Mouse (Mus musculus): ENCODE results near the gene Fndc3b. TPM values are rescaled to one million over a fixed set of nuclear protein-coding genes. Genes with fewer than 3 reads are reported as not detected.

Fndc3b gene
- polyA plus RNA-seq, 1 experiment from 2014 or later, result 16.7 TPM

DNA sequence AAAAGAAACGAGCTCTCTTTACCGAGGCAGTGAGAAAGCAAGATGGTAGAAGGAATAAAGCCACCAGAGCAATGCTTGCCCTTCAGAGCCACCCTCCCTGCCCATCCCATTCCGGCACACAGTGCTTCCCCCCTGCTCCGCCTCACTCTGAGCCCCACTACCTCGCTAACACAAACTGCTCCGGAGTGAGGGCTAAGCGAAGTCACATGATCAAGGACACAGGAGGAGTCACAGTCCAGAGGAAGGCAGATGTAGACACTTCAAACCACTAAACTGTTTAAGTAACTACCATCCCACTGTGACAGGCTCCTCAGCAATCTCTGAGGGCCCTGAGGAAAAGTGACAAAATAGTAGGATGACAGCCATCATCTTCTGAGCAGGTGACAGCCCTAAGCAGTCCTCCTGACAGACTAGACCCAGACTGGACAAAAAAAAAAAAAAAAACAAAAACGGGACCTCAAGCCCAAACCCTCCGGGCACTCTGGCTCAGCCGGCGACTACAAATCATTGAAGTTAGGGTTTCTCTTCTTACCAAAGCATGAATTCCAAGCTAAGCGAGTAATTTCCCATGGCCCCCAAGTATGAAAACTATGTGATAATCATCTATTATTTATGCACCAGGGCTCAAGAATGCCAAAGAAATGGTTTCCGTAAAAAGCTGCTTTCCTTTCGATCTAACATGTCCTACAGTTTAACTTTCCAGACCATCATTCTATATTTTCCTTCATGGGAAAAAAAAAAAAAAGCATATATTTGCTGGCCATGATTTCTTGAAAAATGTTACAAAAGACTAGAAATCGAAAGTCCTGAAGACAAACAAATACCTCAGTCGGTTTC is 15.3 kb downstream of the Fndc3b start:
- Histone ChIP-seq H3K79me2 (ENCODE audit: inconsistent target) (peaks cover 100% of the 10 kb centered on the region), H3K36me3 (ENCODE audit: inconsistent target) (no peaks in the 10 kb centered on the region), H3K4me3 (ENCODE audit: inconsistent target) (no peak overlapping the region), H3K27ac (no peak overlapping the region)
- whole genome bisulfite sequencing (ENCODE audit: missing documents), result 91% methylated on average over 14 of the region's 16 CpGs

DNA sequence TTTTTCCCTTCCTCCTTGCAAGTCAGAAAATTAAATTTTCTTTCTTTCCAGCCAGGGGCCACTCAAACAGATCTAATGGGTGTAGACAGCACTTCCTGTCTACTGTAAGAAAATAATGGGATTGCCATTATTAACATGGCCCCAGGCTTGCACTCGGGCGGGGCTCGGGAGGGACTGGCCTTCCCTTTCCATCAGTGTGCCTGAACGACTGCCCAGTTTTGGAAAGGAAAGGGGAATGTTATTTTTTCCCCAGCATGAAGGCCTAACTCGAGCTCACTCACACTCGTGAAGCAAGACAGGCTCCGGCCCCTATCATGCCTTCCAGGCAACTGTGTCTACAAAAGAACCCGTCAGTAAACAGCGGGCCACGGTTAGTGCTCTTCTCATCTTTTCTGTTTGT is 16.5 kb downstream of the Fndc3b start:
- peaks cover 92% of the 10 kb centered on the region for H3K79me2 ChIP-seq (ENCODE audit: inconsistent target)
- H3K27ac ChIP-seq, result no peak overlapping the region
- WGBS (ENCODE audit: missing documents), result 93% methylated on average over 10 of the region's 10 CpGs

DNA sequence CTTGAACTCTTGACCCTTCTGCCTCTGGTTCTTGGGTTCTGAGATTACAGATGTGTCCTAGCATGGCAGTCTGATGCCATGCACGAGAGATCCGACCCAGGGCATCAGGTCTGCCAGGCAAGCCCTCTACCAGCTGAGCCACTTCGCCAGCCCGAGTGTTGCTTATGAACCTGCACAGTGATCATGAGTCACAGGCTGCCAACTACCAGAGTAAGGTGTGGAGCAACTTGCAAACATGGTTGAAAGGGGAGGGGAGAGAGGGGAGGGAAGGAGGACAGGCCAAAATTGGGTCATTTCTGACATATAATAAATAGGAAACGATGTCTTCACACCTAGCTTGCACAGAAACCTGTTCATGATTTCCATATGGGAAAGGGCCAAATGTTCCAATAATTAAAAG is 17.0 kb downstream of the Fndc3b start:
- 86% methylated on average over 5 of the region's 5 CpGs for WGBS (ENCODE audit: missing documents)
- Histone ChIP-seq H3K79me2 (ENCODE audit: inconsistent target) (peaks cover 89% of the 10 kb centered on the region), H3K27ac (no peak overlapping the region), H3K36me3 (ENCODE audit: inconsistent target) (no peaks in the 10 kb centered on the region), H3K4me3 (ENCODE audit: inconsistent target) (no peak overlapping the region)

More for the DNA sequence above, 16.5 kb downstream of the Fndc3b start:
- Histone ChIP-seq H3K36me3 (ENCODE audit: inconsistent target) (no peaks in the 10 kb centered on the region), H3K4me3 (ENCODE audit: inconsistent target) (no peak overlapping the region)

DNA sequence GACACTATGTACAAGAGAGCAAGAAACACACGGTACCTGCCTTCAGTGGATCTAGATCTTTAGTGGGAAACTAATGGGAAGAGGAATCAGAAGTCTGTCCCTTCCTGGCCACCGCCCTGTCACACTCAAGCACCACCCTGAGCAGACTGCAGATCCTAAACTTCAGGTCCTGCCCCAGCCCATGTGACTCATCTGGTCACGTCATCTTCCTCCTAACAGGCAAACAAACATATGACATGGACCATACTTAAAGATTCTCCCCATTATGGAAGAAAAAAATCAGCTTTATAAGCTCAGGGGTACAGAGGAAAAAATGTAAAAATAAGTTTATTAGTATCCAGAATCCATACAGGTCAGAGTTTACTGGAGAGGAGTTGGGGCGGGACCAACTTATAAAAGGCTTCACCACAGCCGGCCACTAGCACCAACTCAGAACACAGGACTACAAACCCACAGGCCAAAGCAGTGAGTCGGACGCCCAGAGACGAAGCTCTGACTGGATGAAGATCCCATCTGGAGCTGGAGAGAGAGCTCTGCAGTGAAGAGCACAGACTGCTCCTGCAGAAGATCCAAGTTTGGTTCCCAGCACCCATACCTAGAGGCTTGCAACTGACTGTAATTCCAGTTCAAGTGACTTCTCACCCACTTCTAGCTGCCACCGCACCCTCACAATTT is 19.5 kb downstream of the Fndc3b start:
- WGBS (ENCODE audit: missing documents), result 69% methylated on average over 9 of the region's 9 CpGs
- Histone ChIP-seq H3K27ac (peak overlapping the region; percentile 97), H3K36me3 (ENCODE audit: inconsistent target) (no peaks in the 10 kb centered on the region), H3K4me3 (ENCODE audit: inconsistent target) (no peak overlapping the region; the same call in 1 of the 2 replicates), H3K79me2 (ENCODE audit: inconsistent target) (peaks cover 89% of the 10 kb centered on the region)

DNA sequence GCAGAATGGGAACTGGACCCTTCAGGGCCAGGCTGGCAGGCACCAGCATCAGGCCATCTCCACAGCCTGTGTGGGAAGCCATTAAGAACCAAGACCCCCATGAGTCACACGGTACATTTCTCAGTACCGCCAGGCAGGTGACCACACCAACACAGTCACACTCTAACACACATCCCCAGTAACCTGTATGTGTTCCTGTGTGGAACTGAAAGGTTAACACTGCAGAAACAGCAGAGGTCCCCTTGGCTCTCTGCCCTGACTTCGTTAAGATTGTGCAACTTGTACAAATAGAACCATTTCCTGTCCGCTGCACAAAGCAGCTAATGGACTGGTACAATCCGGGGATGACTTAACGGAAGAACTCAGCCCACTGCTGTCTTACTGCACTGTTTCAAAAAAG is 21.1 kb downstream of the Fndc3b start:
- 1% methylated on average over 6 of the region's 6 CpGs for WGBS (ENCODE audit: missing documents)
- H3K36me3 ChIP-seq (ENCODE audit: inconsistent target), result no peaks in the 10 kb centered on the region
- peak overlapping the region; percentile 97 for H3K27ac ChIP-seq
- peaks cover 89% of the 10 kb centered on the region for H3K79me2 ChIP-seq (ENCODE audit: inconsistent target)
- peak overlapping the region; percentile 10; the same call in 1 of the 2 replicates for H3K4me3 ChIP-seq (ENCODE audit: inconsistent target)

DNA sequence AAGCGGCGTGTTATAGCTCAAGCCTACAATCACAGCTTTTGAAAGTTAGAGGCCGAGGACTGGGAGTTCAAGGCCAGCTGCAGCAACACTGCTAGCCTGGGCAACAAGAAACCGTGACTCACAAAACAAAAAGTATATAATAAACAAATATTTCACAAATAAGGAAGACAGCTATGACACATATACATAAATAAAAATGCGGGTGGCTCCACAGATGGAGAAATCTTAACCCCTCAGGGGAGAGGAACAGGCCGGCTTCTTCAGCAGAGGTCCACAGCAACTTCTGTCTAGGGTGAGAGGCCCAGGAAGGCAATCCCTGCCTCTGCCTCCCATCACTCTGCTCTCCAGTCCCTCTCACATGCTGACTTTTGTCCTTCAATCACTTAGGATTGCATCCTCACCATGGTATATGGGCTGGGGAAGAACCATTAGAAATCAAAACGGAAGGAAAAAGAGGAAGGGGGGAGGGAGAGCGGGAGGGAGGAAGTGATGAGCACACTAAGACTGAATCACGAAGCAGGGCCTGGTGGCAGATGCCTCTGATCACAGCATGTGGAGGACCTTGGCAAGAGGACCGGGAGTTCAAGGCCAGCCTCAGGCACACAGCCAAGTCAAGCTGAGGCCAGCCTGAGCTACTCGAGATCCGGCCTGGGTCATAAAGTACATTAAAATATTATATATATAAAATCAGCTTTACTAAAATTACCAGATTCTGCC is 21.8 kb downstream of the Fndc3b start:
- H3K27ac ChIP-seq, result peak overlapping the region; percentile 97
- WGBS (ENCODE audit: missing documents), result 35% methylated on average over 10 of the region's 12 CpGs
- H3K36me3 ChIP-seq (ENCODE audit: inconsistent target), result no peaks in the 10 kb centered on the region
- peaks cover 89% of the 10 kb centered on the region for H3K79me2 ChIP-seq (ENCODE audit: inconsistent target)
- no peak overlapping the region for H3K4me3 ChIP-seq (ENCODE audit: inconsistent target)

DNA sequence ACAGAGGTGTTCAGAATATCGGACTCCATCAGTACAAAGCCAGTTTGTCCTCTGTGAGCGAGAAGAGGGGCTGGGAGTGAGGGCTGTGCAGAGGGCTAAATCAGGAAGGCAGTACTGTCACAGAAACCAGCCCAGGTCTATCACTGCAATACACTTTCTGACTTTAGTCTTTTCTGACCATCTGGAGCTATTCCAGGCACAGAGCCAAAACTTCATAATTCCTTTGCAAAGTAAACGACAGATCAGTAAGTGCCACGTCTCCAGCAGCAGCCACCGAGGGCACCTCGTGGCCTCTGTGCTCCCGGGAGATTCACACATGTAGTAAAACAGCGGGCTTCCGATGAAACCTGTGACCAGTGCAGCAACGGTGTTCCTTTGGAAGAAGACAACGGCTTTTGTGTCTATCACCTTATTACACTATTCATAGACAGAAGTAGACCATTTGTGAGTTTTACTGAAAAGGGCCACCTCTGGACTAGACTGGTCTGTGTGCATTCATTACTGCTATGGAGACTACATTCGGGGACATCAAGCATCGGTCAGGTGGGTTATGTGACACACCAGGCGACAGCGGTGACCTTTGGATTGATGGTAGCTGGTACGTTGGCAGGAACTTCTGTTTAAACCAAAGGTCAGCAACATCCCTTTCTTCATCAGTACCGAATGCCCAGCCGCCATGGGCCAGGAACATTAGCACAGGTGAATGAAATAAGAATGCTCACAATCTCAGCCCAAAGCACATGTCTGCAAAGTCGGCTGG is 24.2 kb downstream of the Fndc3b start:
- no peak overlapping the region for H3K27ac ChIP-seq
- no peaks in the 10 kb centered on the region for H3K36me3 ChIP-seq (ENCODE audit: inconsistent target)
- H3K79me2 ChIP-seq (ENCODE audit: inconsistent target), result peaks cover 89% of the 10 kb centered on the region
- 85% methylated on average over 19 of the region's 19 CpGs for WGBS (ENCODE audit: missing documents)
- no peak overlapping the region for H3K4me3 ChIP-seq (ENCODE audit: inconsistent target)

DNA sequence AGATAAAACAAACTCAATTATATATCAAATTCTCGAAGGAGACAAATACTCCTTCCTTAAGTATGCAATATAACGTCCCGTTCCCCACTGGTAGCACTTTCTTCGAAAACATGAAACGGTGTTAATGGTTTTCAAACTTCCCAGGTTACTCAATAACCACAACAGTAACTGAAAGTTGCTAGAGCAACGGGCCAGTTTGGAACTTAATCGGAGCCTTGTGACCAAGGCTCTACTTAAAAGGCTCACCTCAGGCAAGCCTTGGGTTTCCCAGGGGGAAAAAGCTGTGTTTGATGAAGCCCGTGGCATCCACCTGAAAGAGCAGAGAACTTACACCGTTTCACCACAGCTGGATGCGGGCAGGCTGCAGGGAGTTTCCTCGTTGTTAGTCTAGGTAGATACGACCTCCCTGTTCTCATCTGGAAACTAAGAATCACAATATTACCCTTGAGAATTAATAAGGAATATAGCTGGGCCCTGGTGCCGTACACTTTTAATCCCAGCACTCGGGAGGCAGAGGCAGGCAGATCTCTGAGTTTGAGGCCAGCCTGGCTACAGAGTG is 25.4 kb downstream of the Fndc3b start:
- WGBS (ENCODE audit: missing documents), result 44% methylated on average over 14 of the region's 14 CpGs
- no peak overlapping the region for H3K27ac ChIP-seq

DNA sequence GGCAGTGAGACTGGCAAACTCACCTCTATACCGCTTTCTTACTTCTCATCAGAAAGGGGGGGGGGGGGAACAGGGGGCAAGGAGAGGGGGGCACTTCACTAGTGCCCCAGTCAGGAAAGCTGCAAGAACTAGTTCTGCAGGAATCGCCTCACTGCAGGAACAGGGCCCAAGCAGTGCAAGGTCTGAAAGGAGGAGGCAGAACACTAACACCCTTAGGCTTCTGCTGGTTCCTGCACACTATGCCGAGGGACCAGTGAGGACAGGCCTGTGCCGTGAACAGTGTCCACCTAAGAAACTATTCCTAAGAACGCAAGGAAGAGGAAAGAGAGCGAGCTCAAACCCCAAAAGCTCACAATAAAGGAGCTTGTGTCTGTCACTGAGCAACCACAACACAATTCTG is 26.0 kb downstream of the Fndc3b start:
- WGBS (ENCODE audit: missing documents), result 74% methylated on average over 6 of the region's 6 CpGs
- H3K36me3 ChIP-seq (ENCODE audit: inconsistent target), result no peaks in the 10 kb centered on the region
- H3K79me2 ChIP-seq (ENCODE audit: inconsistent target), result peaks cover 89% of the 10 kb centered on the region
- no peak overlapping the region for H3K4me3 ChIP-seq (ENCODE audit: inconsistent target)
- H3K27ac ChIP-seq, result no peak overlapping the region

More for the DNA sequence above, 25.4 kb downstream of the Fndc3b start:
- Histone ChIP-seq H3K79me2 (ENCODE audit: inconsistent target) (peaks cover 86% of the 10 kb centered on the region), H3K36me3 (ENCODE audit: inconsistent target) (no peaks in the 10 kb centered on the region), H3K4me3 (ENCODE audit: inconsistent target) (no peak overlapping the region)

DNA sequence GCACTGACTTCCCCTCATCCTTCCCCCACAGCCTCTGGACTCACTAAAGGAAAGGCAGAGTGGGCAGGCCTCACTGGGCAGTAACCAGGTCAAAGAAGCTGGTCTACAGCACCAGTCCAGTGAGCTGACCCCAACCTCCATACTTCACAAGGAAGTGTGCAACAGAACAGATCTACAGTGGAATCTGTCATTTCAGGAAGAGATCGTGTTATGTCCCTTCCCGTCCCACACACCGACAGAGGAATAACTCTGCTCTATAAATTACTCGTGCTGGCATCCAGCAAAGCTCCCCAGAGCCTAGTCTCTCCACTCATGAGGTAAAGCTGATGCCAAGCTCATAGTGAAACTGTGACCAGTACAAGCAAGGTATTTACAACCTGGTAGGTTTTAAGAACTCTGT is 27.7 kb downstream of the Fndc3b start:
- Histone ChIP-seq H3K36me3 (ENCODE audit: inconsistent target) (no peaks in the 10 kb centered on the region), H3K79me2 (ENCODE audit: inconsistent target) (peaks cover 97% of the 10 kb centered on the region), H3K27ac (no peak overlapping the region), H3K4me3 (ENCODE audit: inconsistent target) (no peak overlapping the region)
- WGBS (ENCODE audit: missing documents), result 46% methylated on average over 4 of the region's 4 CpGs

DNA sequence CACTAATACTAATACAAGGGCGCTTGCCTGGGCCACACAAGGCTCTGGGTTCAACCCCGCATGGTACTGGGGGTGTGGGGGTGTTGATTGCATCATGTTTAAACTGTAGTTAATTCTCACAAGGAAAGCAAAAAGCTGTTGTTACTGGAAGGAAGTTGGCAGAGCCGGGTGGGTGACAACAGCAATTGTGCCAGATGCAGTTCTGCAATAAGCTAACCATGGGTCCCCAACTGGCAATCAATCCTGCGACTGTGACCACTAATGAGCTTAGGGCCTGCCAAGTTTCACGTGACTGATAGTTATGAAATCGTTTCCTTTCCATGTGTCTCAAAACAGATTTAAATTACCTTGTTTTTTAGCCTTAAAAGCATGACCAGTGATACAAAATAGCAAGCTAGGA is 33.5 kb downstream of the Fndc3b start:
- peak overlapping the region; percentile 64 for H3K27ac ChIP-seq

DNA sequence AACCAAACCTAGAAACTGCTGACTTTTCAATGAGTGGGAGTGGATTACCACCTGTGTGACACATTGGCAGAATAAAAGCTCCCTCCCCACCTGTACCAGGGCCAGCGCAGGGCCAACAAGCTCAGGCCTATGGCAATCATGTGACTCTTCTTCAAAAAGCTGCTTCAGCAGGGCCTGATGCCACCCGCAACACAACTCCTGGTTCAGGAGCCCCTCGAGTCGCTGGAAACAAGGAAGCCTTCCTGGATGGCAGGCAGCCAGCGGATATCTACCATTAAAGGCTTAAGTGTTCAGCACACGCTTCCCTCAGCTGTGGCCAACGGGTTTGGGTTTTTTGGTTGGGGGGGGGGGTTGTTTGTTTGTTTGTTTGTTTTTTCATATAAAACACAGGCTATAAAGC is 37.4 kb downstream of the Fndc3b start:
- Histone ChIP-seq H3K36me3 (ENCODE audit: inconsistent target) (no peaks in the 10 kb centered on the region), H3K4me3 (ENCODE audit: inconsistent target) (no peak overlapping the region), H3K79me2 (ENCODE audit: inconsistent target) (peaks cover 91% of the 10 kb centered on the region), H3K27ac (no peak overlapping the region)
- WGBS (ENCODE audit: missing documents), result 94% methylated on average over 7 of the region's 7 CpGs

More for the DNA sequence above, 33.5 kb downstream of the Fndc3b start:
- Histone ChIP-seq H3K36me3 (ENCODE audit: inconsistent target) (no peaks in the 10 kb centered on the region), H3K4me3 (ENCODE audit: inconsistent target) (no peak overlapping the region), H3K79me2 (ENCODE audit: inconsistent target) (peaks cover 88% of the 10 kb centered on the region)
- 4% methylated on average over 6 of the region's 6 CpGs for WGBS (ENCODE audit: missing documents)

DNA sequence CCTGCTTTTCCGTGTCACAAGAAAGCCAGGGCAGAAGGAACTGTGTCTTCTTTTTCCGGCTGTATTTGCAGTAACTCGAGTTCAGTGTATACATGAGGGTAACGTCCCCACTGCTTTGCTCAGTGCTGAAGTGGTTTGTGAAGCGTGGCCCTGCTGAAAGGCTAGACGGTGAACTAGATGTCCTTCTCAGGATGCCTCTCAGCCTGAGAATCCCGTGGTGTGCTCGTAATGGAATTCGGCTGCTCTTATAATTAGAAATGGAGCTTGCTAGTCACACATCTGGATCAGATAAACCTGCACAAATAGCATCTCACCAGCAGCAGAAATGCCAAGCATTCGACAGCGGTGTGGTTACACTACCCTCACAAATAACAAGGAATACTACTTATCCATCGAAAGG is 40.7 kb downstream of the Fndc3b start:
- H3K79me2 ChIP-seq (ENCODE audit: inconsistent target), result peaks cover 100% of the 10 kb centered on the region
- H3K36me3 ChIP-seq (ENCODE audit: inconsistent target), result no peaks in the 10 kb centered on the region
- 88% methylated on average over 12 of the region's 12 CpGs for WGBS (ENCODE audit: missing documents)
- H3K4me3 ChIP-seq (ENCODE audit: inconsistent target), result no peak overlapping the region
- no peak overlapping the region for H3K27ac ChIP-seq

DNA sequence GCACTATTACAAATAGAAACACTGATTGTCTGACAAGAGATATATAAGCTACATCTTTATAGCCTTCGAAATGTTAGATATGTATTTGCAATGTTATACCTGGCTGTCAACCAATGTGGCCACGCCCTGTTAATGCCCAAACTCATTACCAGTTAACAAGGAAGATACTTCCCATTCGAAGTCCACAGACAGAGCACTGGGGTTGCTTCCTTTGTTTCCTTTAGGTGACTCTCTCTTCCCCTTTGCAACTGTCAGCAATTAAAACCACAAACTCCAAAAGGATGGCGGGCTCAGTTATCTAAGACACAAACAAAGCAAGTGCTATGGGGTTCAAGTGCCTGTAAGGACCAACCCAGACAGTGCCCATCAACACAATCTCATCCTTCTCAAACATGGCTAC is 43.8 kb downstream of the Fndc3b start:
- Histone ChIP-seq H3K36me3 (ENCODE audit: inconsistent target) (no peaks in the 10 kb centered on the region), H3K79me2 (ENCODE audit: inconsistent target) (peaks cover 100% of the 10 kb centered on the region), H3K4me3 (ENCODE audit: inconsistent target) (no peak overlapping the region), H3K27ac (peak overlapping the region; percentile 17)
- WGBS (ENCODE audit: missing documents), result 32% methylated on average over 4 of the region's 4 CpGs
